Mouse (Mus musculus): ENCODE measurements around the gene Gdap2. TPM values are rescaled to one million over a fixed set of nuclear protein-coding genes. Genes with fewer than 3 reads are reported as not detected.

Gene Gdap2
- total RNA-seq (2015; ENCODE audit: low replicate concordance) (16.6 and 32.7 TPM in 2 replicates), total RNA-seq (2017; ENCODE audit: low replicate concordance) (9.8 and 20.7 TPM in 2 replicates)

GRCm38 (mm10) chr3:100162315-100163105 is at the start of gene Gdap2, which contains the start of gene Wdr3:
TSS of gene Gdap2 (plus strand) at chr3:100162381.
TSS of gene Wdr3 (minus strand) at chr3:100162407.
- peak; percentile 100 for ATAC-seq (replicated peaks; ENCODE audit: low FRiP score, poor library complexity, severe bottlenecking)

GRCm38 (mm10) chr3:100118681-100119080 is 43.5 kb upstream of the Gdap2 start:
- ATAC-seq (replicated peaks; ENCODE audit: low FRiP score, poor library complexity, severe bottlenecking), result no peak

- ATAC-seq (replicated peaks; ENCODE audit: low FRiP score, poor library complexity, severe bottlenecking), result no peak
Observed at GRCm38 (mm10) chr3:100121961-100122360, 40.2 kb upstream of the Gdap2 start.

- ATAC-seq (replicated peaks; ENCODE audit: low FRiP score, poor library complexity, severe bottlenecking), result no peak
Observed at GRCm38 (mm10) chr3:100122445-100122844, 39.7 kb upstream of the Gdap2 start.

- ATAC-seq (replicated peaks; ENCODE audit: low FRiP score, poor library complexity, severe bottlenecking), result no peak
Observed at GRCm38 (mm10) chr3:100160682-100161445, 1.3 kb upstream of the Gdap2 start.

- no peak for ATAC-seq (replicated peaks; ENCODE audit: low FRiP score, poor library complexity, severe bottlenecking)
Observed at GRCm38 (mm10) chr3:100161665-100162314, 391 bp upstream of the Gdap2 start.

- no peak for ATAC-seq (replicated peaks; ENCODE audit: low FRiP score, poor library complexity, severe bottlenecking)
Observed at GRCm38 (mm10) chr3:100163556-100163955, 1.4 kb downstream of the Gdap2 start.

GRCm38 (mm10) chr3:100164991-100165390 is 2.8 kb downstream of the Gdap2 start:
- ATAC-seq (replicated peaks; ENCODE audit: low FRiP score, poor library complexity, severe bottlenecking), result no peak

GRCm38 (mm10) chr3:100176031-100176430 is 13.8 kb downstream of the Gdap2 start:
- no peak for ATAC-seq (replicated peaks; ENCODE audit: low FRiP score, poor library complexity, severe bottlenecking)

- ATAC-seq (replicated peaks; ENCODE audit: low FRiP score, poor library complexity, severe bottlenecking), result no peak
Observed at GRCm38 (mm10) chr3:100180471-100180870, 18.3 kb downstream of the Gdap2 start.

- ATAC-seq (replicated peaks; ENCODE audit: low FRiP score, poor library complexity, severe bottlenecking), result no peak
Observed at GRCm38 (mm10) chr3:100189444-100189843, 27.3 kb downstream of the Gdap2 start.

GRCm38 (mm10) chr3:100189861-100190260 is 27.7 kb downstream of the Gdap2 start:
- ATAC-seq (replicated peaks; ENCODE audit: low FRiP score, poor library complexity, severe bottlenecking), result no peak

- ATAC-seq (replicated peaks; ENCODE audit: low FRiP score, poor library complexity, severe bottlenecking), result no peak
Observed at GRCm38 (mm10) chr3:100194210-100194609, 32.0 kb downstream of the Gdap2 start.

- no peak for ATAC-seq (replicated peaks; ENCODE audit: low FRiP score, poor library complexity, severe bottlenecking)
Observed at GRCm38 (mm10) chr3:100201554-100201953, 39.4 kb downstream of the Gdap2 start.

- no peak for ATAC-seq (replicated peaks; ENCODE audit: low FRiP score, poor library complexity, severe bottlenecking)
Observed at GRCm38 (mm10) chr3:100206973-100207372, 44.8 kb downstream of the Gdap2 start.

GRCm38 (mm10) chr3:100215469-100215868 is 53.3 kb downstream of the Gdap2 start:
- no peak for ATAC-seq (replicated peaks; ENCODE audit: low FRiP score, poor library complexity, severe bottlenecking)

- no peak for ATAC-seq (replicated peaks; ENCODE audit: low FRiP score, poor library complexity, severe bottlenecking)
Observed at GRCm38 (mm10) chr3:100225326-100225959, 63.3 kb downstream of the Gdap2 start.

GRCm38 (mm10) chr3:100227509-100227908 is 65.3 kb downstream of the Gdap2 start:
- ATAC-seq (replicated peaks; ENCODE audit: low FRiP score, poor library complexity, severe bottlenecking), result no peak

GRCm38 (mm10) chr3:100228981-100229380 is 66.8 kb downstream of the Gdap2 start:
- no peak for ATAC-seq (replicated peaks; ENCODE audit: low FRiP score, poor library complexity, severe bottlenecking)

Data from erythroid progenitor cell, adult 5-6 weeks (primary cell).